Mouse (Mus musculus): ENCODE measurements around the gene Zfp287.

Gene Zfp287

GRCm38 (mm10) chr11:62699749-62700148 is 32.0 kb downstream of the Zfp287 start:
- no peak for DNase-seq

- DNase-seq = no peak
Measured at GRCm38 (mm10) chr11:62695126-62695525, 36.6 kb downstream of the Zfp287 start.

GRCm38 (mm10) chr11:62693299-62694184 is 38.2 kb downstream of the Zfp287 start:
- peak; percentile 38 for DNase-seq

GRCm38 (mm10) chr11:62691592-62691991 is 40.1 kb downstream of the Zfp287 start:
- DNase-seq = no peak

GRCm38 (mm10) chr11:62679954-62680353 is 51.8 kb downstream of the Zfp287 start:
- no peak for DNase-seq

GRCm38 (mm10) chr11:62678778-62679354 is 52.8 kb downstream of the Zfp287 start:
- no peak for DNase-seq

GRCm38 (mm10) chr11:62676290-62676596 is 55.5 kb downstream of the Zfp287 start:
- DNase-seq = no peak

- peak; percentile 70 for DNase-seq
Measured at GRCm38 (mm10) chr11:62675480-62676289, 56.0 kb downstream of the Zfp287 start.

GRCm38 (mm10) chr11:62670006-62670405 is 61.7 kb downstream of the Zfp287 start:
- no peak for DNase-seq

GRCm38 (mm10) chr11:62669471-62669870 is 62.2 kb downstream of the Zfp287 start:
- no peak for DNase-seq

GRCm38 (mm10) chr11:62668986-62669385 is 62.7 kb downstream of the Zfp287 start:
- DNase-seq = no peak

- DNase-seq = no peak
Measured at GRCm38 (mm10) chr11:62664250-62664649, 67.5 kb downstream of the Zfp287 start.

- DNase-seq = no peak
Measured at GRCm38 (mm10) chr11:62660885-62661284, 70.8 kb downstream of the Zfp287 start.

GRCm38 (mm10) chr11:62652080-62652479 is 79.6 kb downstream of the Zfp287 start:
- DNase-seq = no peak

- no peak for DNase-seq
Measured at GRCm38 (mm10) chr11:62651563-62651962, 80.1 kb downstream of the Zfp287 start.

Measured in lung, postnatal 14 days (tissue).